Mouse (Mus musculus) midbrain, embryonic 12.5 days (tissue): ENCODE data around the gene Btbd35f5. TPM values are rescaled to one million over a fixed set of nuclear protein-coding genes. Genes with fewer than 3 reads are reported as not detected.
"Not testable (repeated sequence)": the region's sequence is repeated elsewhere in the genome, so short reads cannot be mapped to it uniquely, and the experiment has no call there.

Experiments
- ATAC-seq: fragments of 200-750 bp; cut with Nextera tagmentation; 2 replicates; pipeline ENCODE4 v1.8.0; 2017; ENCODE audit warnings: low read depth, moderate TSS enrichment, moderate library complexity; ENCODE audit not compliant: low FRiP score
- H3K27ac ChIP-seq: fragments of 300-500 bp; sonication (generic); replicated peaks from 2 replicates; pipeline ENCODE4 v1.5.1; 2016; ENCODE audit warnings: mild to moderate bottlenecking
- H3K27me3 ChIP-seq: fragments of 300-500 bp; sonication (generic); 2 replicates; pipeline ENCODE4 v1.6.1; 2016; ENCODE audit warnings: mild to moderate bottlenecking
- H3K36me3 ChIP-seq: fragments of 300-500 bp; sonication (generic); 2 replicates; pipeline ENCODE4 v1.6.1; 2016
- H3K4me1 ChIP-seq: fragments of 300-500 bp; sonication (generic); 2 replicates; pipeline ENCODE4 v1.6.1; 2016
- H3K4me2 ChIP-seq: fragments of 300-500 bp; sonication (generic); replicated peaks from 2 replicates; pipeline ENCODE4 v1.6.1; 2016; ENCODE audit warnings: mild to moderate bottlenecking, moderate library complexity
- H3K4me3 ChIP-seq: fragments of 300-500 bp; sonication (generic); 2 replicates; pipeline ENCODE4 v1.5.1; 2016; ENCODE audit warnings: mild to moderate bottlenecking
- H3K9ac ChIP-seq: fragments of 300-500 bp; sonication (generic); replicated peaks from 2 replicates; pipeline ENCODE4 v1.6.1; 2016; ENCODE audit warnings: mild to moderate bottlenecking, moderate library complexity
- H3K9me3 ChIP-seq: fragments of 300-500 bp; sonication (generic); 2 replicates; pipeline ENCODE4 v1.6.1; 2016; ENCODE audit warnings: mild to moderate bottlenecking
- WGBS: fragments of 180-500 bp; shearing (Covaris S2); methylation state at CpG from one replicate; pipeline ENCODE4 v1.1.7; 2016; 5-methylcytosine and 5-hydroxymethylcytosine counted together
- polyA plus RNA-seq: library from polyadenylated mRNA; unstranded; fragments of >200 nt; fragmentation: Nextera tagmentation; extraction: Ambion mirVana; gene quantifications from 2 replicates; pipeline ENCODE4 v1.2.1, GENCODE M21; 2016

Gene Btbd35f5
- not detected in 2 replicates for polyA plus RNA-seq

- H3K36me3 ChIP-seq, H3K27ac ChIP-seq, H3K4me1 ChIP-seq, H3K9me3 ChIP-seq, H3K4me3 ChIP-seq, ATAC-seq, H3K27me3 ChIP-seq, H3K4me2 ChIP-seq, H3K9ac ChIP-seq: not testable (repeated sequence)
- no CpG with 5 or more reads among the region's 3 CpGs for WGBS
Observed at GRCm38 (mm10) chrX:32973597-32973996, at the start of gene Btbd35f5. TSS of gene Btbd35f5 (plus strand) at chrX:32973897.

DNA sequence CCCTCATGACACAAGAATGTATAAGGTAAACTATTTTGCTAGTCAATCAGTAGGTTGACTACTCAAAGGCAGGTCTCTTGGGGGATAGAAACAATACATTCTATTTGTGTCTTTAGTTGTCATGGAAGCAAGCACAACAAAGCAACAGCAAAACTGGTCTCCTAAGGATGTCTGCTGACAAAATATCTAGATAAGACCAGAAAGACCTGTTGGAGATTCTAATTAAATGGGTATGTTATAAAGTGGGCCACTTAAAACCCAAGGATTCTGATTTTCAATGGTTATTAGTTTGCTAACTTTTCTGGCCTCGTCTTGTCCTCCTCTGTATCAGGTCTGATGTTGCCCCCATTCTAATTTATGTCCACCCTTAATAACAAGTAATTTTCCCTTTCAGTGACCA is 32.2 kb upstream of the Btbd35f5 start, which contains the start of gene Gm21789:
Gene Gm21789 (plus strand): TSS at position 301 of the 400 bp plus-strand sequence.
- H3K9me3 ChIP-seq, H3K27ac ChIP-seq, H3K9ac ChIP-seq, H3K36me3 ChIP-seq, H3K4me2 ChIP-seq, H3K4me1 ChIP-seq, H3K27me3 ChIP-seq, ATAC-seq, H3K4me3 ChIP-seq: not testable (repeated sequence)
- no CpG with 5 or more reads among the region's 1 CpGs for WGBS

Other genes starting within 250 kb of the Btbd35f5 start
- gene Btbd35f21, start 247.8 kb upstream of the Btbd35f5 start, polyA plus RNA-seq: not detected in 2 replicates
- gene Btbd35f30, start 79.3 kb upstream of the Btbd35f5 start, polyA plus RNA-seq: not detected in 2 replicates
- gene Gm21789, start 32.1 kb upstream of the Btbd35f5 start, polyA plus RNA-seq: not detected in 2 replicates